Mouse (Mus musculus): ENCODE data around the gene Heatr1. TPM values are rescaled to one million over a fixed set of nuclear protein-coding genes. Genes with fewer than 3 reads are reported as not detected.
A peak's percentile ranks its signal among the peaks of the same experiment; 100 is the strongest.
"Not testable (repeated sequence)": the region's sequence is repeated elsewhere in the genome, so short reads cannot be mapped to it uniquely, and the experiment has no call there.

The Heatr1 gene
- total and polyA plus RNA-seq, 2 experiments from 2014 or later: 3.5 to 9.3 TPM

DNA sequence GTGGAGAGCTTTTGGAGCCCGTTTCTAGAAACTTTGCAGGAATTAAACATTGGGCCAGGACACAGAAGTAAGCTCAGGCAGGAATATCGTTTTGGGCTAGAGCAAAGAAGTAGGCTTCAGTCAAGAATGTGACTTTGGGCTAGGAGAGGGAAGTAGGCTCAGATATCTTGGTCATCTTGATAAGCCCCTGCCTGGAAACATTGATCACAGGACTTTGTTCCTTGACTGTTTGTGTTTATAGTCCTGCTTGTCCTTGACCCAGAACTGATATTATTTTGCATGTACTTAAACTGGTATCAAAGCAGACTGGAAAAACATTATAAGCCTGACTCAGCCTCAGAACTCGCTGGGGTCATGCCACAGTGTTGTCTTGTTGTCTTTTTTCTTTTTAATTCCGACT, 67.8 kb downstream of the Heatr1 start:
- H3K27me3 ChIP-seq (ENCODE audit: control insufficient read depth, insufficient read depth, low read length): no peaks in the 10 kb centered on the region
- WGBS: 62% methylated on average over 4 of the region's 4 CpGs
- H3K4me3 ChIP-seq (ENCODE audit: low read depth, low read length): no peak overlapping the region
- no peaks in the 10 kb centered on the region for H3K9me3 ChIP-seq (replicated peaks; ENCODE audit: control insufficient read depth, low read length)
- TF ChIP-seq CTCF (IDR thresholded peaks at IDR 0.05; ENCODE audit: low read depth): no peak
- H3K9ac ChIP-seq (replicated peaks; ENCODE audit: low read depth, low read length): no peak overlapping the region
- H3K27ac ChIP-seq (ENCODE audit: low read depth): no peak overlapping the region
- peaks cover 9% of the 10 kb centered on the region; the same call in 1 of the 2 replicates for H3K4me1 ChIP-seq (ENCODE audit: control insufficient read depth, insufficient read depth)
- no peak overlapping the region for H3K4me2 ChIP-seq (ENCODE audit: low read depth, low read length)
- no peak for DNase-seq (ENCODE audit: low spot score)
- H3K36me3 ChIP-seq (replicated peaks; ENCODE audit: control insufficient read depth, insufficient read depth, low read length): no peaks in the 10 kb centered on the region; the same call in 1 of the 2 replicates
- no peak for ATAC-seq (ENCODE audit: insufficient read depth, low read depth)

- H3K9ac ChIP-seq (replicated peaks; ENCODE audit: low read depth, low read length); H3K27me3 ChIP-seq (ENCODE audit: control insufficient read depth, insufficient read depth, low read length); H3K36me3 ChIP-seq (replicated peaks; ENCODE audit: control insufficient read depth, insufficient read depth, low read length); ATAC-seq (ENCODE audit: insufficient read depth, low read depth); H3K9me3 ChIP-seq (replicated peaks; ENCODE audit: control insufficient read depth, low read length); H3K4me3 ChIP-seq (ENCODE audit: low read depth, low read length); H3K4me2 ChIP-seq (ENCODE audit: low read depth, low read length); H3K4me1 ChIP-seq (ENCODE audit: control insufficient read depth, insufficient read depth); DNase-seq (ENCODE audit: low spot score); H3K27ac ChIP-seq (ENCODE audit: low read depth): not testable (repeated sequence)
- 87% methylated on average over 6 of the region's 6 CpGs for WGBS
Measured at GRCm38 (mm10) chr13:12464159-12464558, 69.3 kb downstream of the Heatr1 start.

GRCm38 (mm10) chr13:12464844-12465243, 70.0 kb downstream of the Heatr1 start, which contains the start of gene Lgals8:
Gene Lgals8, minus strand, starts transcription at chr13:12464944.
- peaks cover 8% of the 10 kb centered on the region; the same call in 1 of the 2 replicates for H3K4me1 ChIP-seq (ENCODE audit: control insufficient read depth, insufficient read depth)
- H3K4me2 ChIP-seq (ENCODE audit: low read depth, low read length): no peak within 1 kb of the TSS
- no peak within 1 kb of the TSS for H3K4me3 ChIP-seq (ENCODE audit: low read depth, low read length)
- ATAC-seq (ENCODE audit: insufficient read depth, low read depth) (no peak), DNase-seq (ENCODE audit: low spot score) (no peak)
- no peaks in the 10 kb centered on the region for H3K36me3 ChIP-seq (replicated peaks; ENCODE audit: control insufficient read depth, insufficient read depth, low read length)
- 89% methylated on average over 1 of the region's 1 CpGs for WGBS
- TF ChIP-seq CTCF (IDR thresholded peaks at IDR 0.05; ENCODE audit: low read depth): no peak
- no peak for TF ChIP-seq EP300 (IDR thresholded peaks at IDR 0.05; ENCODE audit: low read depth)
- H3K9ac ChIP-seq (replicated peaks; ENCODE audit: low read depth, low read length): no peak within 1 kb of the TSS
- no peaks in the 10 kb centered on the region for H3K27me3 ChIP-seq (ENCODE audit: control insufficient read depth, insufficient read depth, low read length)
- H3K9me3 ChIP-seq (replicated peaks; ENCODE audit: control insufficient read depth, low read length): no peaks in the 10 kb centered on the region
- H3K27ac ChIP-seq (ENCODE audit: low read depth): no peak within 1 kb of the TSS

GRCm38 (mm10) chr13:12468488-12468887, 73.7 kb downstream of the Heatr1 start:
- ATAC-seq (ENCODE audit: insufficient read depth, low read depth): no peak
- H3K4me3 ChIP-seq (ENCODE audit: low read depth, low read length): no peak overlapping the region
- no peak overlapping the region for H3K9ac ChIP-seq (replicated peaks; ENCODE audit: low read depth, low read length)
- H3K27me3 ChIP-seq (ENCODE audit: control insufficient read depth, insufficient read depth, low read length): no peaks in the 10 kb centered on the region
- DNase-seq (ENCODE audit: low spot score): no peak
- no peak overlapping the region for H3K27ac ChIP-seq (ENCODE audit: low read depth)
- no peaks in the 10 kb centered on the region for H3K36me3 ChIP-seq (replicated peaks; ENCODE audit: control insufficient read depth, insufficient read depth, low read length)
- H3K4me2 ChIP-seq (ENCODE audit: low read depth, low read length): no peak overlapping the region
- no peaks in the 10 kb centered on the region for H3K9me3 ChIP-seq (replicated peaks; ENCODE audit: control insufficient read depth, low read length)
- no peak for TF ChIP-seq EP300 (IDR thresholded peaks at IDR 0.05; ENCODE audit: low read depth)
- WGBS: 70% methylated on average over 1 of the region's 1 CpGs
- no peaks in the 10 kb centered on the region for H3K4me1 ChIP-seq (ENCODE audit: control insufficient read depth, insufficient read depth)

DNA sequence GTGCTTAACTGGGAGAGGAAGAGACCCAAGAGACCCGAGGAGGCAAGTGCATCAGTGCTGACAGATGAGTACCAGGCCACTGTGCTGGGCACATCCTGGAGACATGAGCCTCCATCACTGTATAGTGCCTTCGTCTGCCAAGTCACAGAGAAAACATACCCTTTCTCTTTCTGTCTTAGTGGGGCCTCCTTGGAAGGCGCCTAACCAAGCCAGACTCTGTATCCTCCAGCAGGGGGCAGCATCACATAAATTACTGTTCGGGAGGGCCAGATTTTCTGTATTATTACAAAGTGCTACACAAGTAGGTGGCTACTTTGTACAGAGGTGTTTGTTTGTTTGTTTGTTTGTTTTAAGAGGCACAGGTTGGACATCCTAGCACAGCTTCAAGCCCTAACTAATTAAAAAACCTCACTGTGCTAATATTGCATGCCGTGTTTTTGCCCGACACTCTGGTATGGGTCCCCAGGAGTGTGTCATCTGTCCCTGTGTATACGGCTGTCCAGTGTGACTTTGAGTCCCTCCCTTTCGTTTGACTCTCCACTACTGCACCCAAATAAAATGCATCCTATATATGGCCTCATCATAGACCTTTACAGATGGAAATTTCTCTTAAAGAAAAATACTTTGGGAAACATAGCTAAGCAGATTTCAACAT, 79.0 kb downstream of the Heatr1 start:
- H3K36me3 ChIP-seq (replicated peaks; ENCODE audit: control insufficient read depth, insufficient read depth, low read length): no peaks in the 10 kb centered on the region
- no peak overlapping the region for H3K4me3 ChIP-seq (ENCODE audit: low read depth, low read length)
- no peak for TF ChIP-seq EP300 (IDR thresholded peaks at IDR 0.05; ENCODE audit: low read depth)
- peak; percentile 89 for TF ChIP-seq CTCF (IDR thresholded peaks at IDR 0.05; ENCODE audit: low read depth)
- DNase-seq (ENCODE audit: low spot score): peak; percentile 56
- H3K4me1 ChIP-seq (ENCODE audit: control insufficient read depth, insufficient read depth): no peaks in the 10 kb centered on the region
- no peak overlapping the region for H3K9ac ChIP-seq (replicated peaks; ENCODE audit: low read depth, low read length)
- H3K4me2 ChIP-seq (ENCODE audit: low read depth, low read length): no peak overlapping the region
- H3K27ac ChIP-seq (ENCODE audit: low read depth): no peak overlapping the region
- no peaks in the 10 kb centered on the region for H3K9me3 ChIP-seq (replicated peaks; ENCODE audit: control insufficient read depth, low read length)
- WGBS: 35% methylated on average over 8 of the region's 8 CpGs
- H3K27me3 ChIP-seq (ENCODE audit: control insufficient read depth, insufficient read depth, low read length): no peaks in the 10 kb centered on the region
- ATAC-seq (ENCODE audit: insufficient read depth, low read depth): peak; percentile 55; the same call in 1 of the 2 replicates

DNA sequence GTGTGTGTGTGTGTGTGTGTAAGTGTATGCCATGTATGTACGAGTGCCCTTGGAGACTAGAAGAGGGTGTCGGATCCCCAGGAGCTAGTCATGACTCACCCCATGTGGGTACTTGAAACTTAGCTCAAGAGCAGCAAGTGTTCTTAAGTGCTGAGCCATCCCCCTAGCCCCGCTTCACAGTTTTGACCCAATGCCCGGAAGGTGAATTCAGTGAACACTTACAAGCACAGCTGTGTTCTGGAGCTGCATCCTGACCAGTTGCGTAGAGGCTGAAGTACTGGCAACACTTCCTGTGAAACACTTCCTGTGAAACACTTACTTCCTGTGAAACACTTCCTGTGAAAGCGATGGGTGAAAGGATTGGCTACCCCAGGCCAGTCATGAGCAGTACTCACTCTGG, 80.4 kb downstream of the Heatr1 start:
- H3K27ac ChIP-seq (ENCODE audit: low read depth): no peak overlapping the region
- no peak overlapping the region for H3K4me2 ChIP-seq (ENCODE audit: low read depth, low read length)
- no peak for DNase-seq (ENCODE audit: low spot score)
- no peak for ATAC-seq (ENCODE audit: insufficient read depth, low read depth)
- TF ChIP-seq EP300 (IDR thresholded peaks at IDR 0.05; ENCODE audit: low read depth): no peak
- no peak for TF ChIP-seq CTCF (IDR thresholded peaks at IDR 0.05; ENCODE audit: low read depth)
- WGBS: 70% methylated on average over 6 of the region's 6 CpGs
- H3K27me3 ChIP-seq (ENCODE audit: control insufficient read depth, insufficient read depth, low read length): no peaks in the 10 kb centered on the region
- no peaks in the 10 kb centered on the region for H3K9me3 ChIP-seq (replicated peaks; ENCODE audit: control insufficient read depth, low read length)
- no peak overlapping the region for H3K4me3 ChIP-seq (ENCODE audit: low read depth, low read length)
- no peaks in the 10 kb centered on the region for H3K4me1 ChIP-seq (ENCODE audit: control insufficient read depth, insufficient read depth)
- no peak overlapping the region for H3K9ac ChIP-seq (replicated peaks; ENCODE audit: low read depth, low read length)
- H3K36me3 ChIP-seq (replicated peaks; ENCODE audit: control insufficient read depth, insufficient read depth, low read length): no peaks in the 10 kb centered on the region
